Mouse (Mus musculus): Measurements from ENCODE around the gene Ascc2.

DNA sequence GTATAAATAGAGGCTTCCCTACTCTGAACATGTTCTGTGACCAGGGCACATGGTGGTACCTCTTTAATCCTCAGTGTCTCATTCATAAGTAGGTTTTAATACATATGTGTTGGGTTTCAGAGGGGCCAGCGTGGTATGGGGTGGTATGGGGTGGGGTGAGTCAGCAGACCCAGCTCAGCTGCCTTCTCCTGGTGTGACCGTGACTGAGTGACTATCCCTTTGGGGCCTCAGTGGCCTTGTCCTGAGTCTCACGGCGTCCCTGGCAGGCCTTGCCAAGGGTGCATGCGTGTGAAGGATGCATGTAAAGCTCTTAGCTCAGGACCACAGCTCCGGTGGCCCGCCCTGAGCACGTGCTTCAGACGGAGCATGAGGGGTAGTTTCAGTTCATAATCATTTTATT, 82.4 kb downstream of the Ascc2 start:
- TF ChIP-seq CTCF (IDR thresholded peaks at IDR 0.05; ENCODE audit: low read depth, low read length), result no peak
- no peak for TF ChIP-seq POLR2A (IDR thresholded peaks at IDR 0.05; ENCODE audit: insufficient read depth, low read length)

Measured in ES-Bruce4 (cell line).